Mouse (Mus musculus) ES-CJ7 (cell line): Measurements from ENCODE around the gene Cox10.

Experiments used
- DNase-seq: peaks from one replicate; pipeline ENCODE4 v3.0.0; 2011; ENCODE audit warnings: low read depth, low spot score

The Cox10 gene

DNA sequence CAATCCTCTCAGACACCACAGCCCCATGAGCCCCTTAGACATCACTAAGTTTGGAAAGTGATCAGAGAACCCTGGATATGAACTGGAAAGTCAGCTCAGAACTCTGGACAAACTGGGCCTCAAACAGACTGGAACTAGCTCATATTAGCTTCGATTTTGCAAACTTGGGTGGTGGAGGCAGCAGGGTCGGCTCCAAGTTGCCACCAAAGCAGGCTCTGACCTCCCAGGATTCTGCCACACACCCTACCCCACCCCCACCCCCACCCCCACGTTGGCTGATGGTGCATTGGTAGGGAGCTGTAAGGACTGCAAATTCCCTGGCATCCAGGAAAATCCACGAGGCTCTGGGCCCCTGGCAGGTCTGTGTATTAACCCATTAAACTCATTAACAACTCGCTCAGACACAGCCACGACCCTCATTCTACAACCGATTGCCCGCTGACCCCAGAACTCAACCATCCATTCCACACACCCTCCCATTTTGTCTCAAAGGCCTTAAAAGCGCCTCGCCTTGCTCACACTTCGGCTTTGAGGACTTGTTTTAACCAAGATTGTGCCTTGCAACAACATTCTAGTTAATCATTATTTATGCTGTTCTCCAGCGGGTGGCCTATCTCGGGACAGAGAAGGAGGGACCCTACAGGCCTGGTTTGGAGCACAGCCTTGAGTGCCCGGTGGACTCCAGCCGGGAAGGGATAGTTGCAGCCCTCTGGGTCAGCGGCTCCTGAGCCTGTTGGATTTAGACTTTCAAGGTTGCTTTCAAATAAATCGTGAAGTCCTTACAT lies 160.8 kb downstream of the Cox10 start:
- DNase-seq: no peak

DNA sequence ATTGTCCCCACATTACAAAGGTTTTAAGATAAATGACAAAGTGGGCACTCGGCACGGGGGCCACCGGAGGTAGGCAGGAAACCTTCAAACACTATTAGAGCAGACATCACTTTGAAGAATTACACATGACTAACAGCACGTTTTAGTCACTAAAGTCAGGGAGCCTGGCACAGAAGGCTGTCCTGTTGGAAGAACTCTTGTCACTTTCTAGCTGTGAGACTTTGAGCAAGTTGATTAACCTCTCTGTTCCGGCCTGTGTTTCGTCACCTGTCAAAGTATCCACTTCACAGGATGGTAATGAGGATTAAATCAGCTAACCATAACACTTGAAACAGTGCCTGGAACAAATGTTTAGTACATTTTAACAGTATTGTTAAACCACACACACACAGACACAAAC lies 161.7 kb downstream of the Cox10 start:
- DNase-seq: no peak

DNA sequence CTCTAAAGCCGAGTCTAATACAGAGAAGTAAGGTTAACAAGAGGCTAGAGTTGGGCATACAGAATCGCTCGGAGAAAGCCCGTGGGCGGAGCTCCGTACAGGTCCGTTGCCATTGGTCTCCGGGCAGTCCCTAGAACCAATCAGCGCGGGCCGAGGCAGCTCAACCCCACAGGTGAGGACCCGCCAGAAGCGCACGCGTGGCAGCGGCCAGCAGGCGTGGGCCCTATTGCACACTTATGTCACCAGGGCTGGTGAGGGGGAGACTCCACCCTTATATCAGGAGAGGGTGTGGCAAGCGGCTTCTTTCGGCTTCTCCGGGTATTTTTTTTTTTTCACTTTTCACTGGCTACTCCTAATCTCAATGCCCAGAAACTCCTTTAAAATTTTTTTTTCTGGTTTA lies 164.9 kb downstream of the Cox10 start:
- peak; percentile 84 for DNase-seq

DNA sequence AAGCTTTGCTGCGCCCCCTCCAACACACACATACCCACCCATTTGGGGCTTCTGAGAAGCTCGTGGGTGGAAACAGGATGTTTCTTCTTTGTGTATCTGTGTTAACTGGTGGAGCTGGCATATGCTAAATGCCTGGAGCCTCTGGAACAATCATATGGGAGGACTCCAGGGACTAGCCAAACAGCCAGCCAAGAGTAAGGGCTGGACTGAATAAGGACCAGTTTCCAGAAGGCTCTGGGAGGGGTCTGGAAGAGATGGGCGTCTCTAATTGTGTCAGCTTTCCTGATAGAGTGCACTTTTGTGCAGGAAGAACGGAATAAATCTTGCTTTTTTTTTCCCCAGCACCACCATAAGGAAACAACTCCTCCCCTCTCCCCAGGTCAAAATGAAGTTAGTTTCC lies 165.3 kb downstream of the Cox10 start:
- DNase-seq: no peak
